Mouse (Mus musculus) heart, postnatal 25 days (tissue): Measurements from ENCODE around the gene Ntrk2. TPM values are rescaled to one million over a fixed set of nuclear protein-coding genes. Genes with fewer than 3 reads are reported as not detected.

ENCODE experiments used
- DNase-seq: peaks from one replicate; pipeline ENCODE4 v3.0.0; 2022; ENCODE audit warnings: low spot score
- intact Hi-C: fragments of 180-260 bp; cut with DNase I; formaldehyde crosslinking; loops from one replicate; pipeline ENCODE4 v1.15.1; 2025
- total RNA-seq, 2 experiments: library from RNA; stranded (reverse); gene quantifications; 2 replicates each; pipeline ENCODE4 v1.2.3; 2021

Gene Ntrk2
- 1 to 10 TPM; 1.2 to 1.4 TPM for total RNA-seq

DNA sequence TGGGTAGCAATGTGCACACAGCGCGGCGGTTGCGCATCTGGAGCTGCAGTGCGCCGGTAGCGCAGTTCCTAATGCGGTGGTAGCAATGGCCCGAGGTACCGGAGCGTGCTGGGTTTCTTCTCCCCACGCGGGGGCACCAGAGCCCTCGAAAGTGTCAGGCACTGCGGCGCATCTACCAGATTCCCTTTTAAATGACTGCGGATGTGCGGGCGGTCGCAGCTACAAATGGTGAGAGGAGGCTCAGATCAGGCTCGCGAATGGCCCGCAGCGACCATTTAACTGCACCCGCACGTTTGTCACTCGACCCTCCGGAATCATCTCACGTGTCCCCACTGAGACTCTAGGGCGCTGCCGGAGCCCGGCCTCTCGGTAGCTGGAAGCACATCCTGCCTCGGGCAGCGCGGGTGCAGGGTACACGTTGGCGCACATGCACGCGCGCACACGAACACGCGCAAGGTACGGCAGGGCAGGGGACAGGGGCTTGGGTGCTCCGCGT, at the start of gene Ntrk2:
Gene Ntrk2, plus strand, starts transcription at position 173 of the 496 bp plus-strand sequence.
- intact Hi-C loops = loop anchor here (1.0 to 10.0 kb wide), 4 partner anchors 162 to 591 kb away; no protein-coding TSS in a partner anchor

DNA sequence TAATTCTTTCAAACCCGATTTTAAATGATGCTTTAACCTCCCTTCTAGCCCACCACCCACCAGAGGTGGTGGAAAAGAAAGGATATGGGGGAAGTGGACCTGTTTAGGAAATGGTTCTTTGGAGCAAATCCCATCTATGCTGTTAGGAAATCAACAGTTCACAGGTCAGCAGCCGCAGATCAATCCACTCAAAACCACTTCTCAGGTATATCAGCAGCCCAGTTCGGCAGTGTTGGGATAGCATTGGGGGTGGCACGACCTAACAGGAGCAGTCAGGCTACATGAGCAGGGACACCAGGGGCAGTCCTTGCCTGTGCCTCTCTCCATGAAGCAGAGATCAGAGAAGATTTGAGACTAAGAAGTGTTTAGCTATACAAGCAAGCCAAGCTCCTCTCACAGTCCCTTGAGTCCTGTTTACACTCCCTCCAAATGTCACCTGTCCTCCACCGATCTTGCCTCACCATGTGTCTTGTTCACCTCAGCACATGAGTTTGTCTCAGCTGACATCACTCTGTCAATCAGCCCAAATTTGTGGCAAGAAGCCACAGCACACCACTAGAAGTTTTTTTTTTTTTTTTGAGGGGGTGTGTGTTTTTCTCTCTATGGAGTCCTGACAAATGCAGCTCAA, 45.3 kb upstream of the Ntrk2 start:
- intact Hi-C loops = no loop called here
- no peak for DNase-seq

More for the DNA sequence above, at the start of gene Ntrk2:
- DNase-seq = peak; percentile 44

DNA sequence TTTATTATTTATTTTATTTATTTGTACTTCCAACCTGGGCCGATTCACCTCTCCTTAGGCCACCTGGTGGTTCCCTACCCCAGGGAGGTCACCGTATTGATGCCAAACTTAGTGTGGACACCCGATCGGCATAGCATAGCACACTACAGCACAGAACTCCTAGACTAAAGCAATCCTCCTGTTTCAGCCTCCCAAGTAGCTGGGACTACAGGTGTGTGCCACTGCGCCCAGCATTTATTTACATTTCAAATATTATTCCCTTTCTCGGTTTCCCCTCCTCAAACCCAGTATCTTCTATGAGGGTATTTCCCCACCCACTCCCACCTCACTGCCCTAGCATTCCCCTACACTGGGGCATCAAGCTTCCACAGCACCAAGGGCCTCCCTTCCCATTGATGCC, 38.1 kb upstream of the Ntrk2 start:
- DNase-seq = no peak
- intact Hi-C loops = no loop called here

DNA sequence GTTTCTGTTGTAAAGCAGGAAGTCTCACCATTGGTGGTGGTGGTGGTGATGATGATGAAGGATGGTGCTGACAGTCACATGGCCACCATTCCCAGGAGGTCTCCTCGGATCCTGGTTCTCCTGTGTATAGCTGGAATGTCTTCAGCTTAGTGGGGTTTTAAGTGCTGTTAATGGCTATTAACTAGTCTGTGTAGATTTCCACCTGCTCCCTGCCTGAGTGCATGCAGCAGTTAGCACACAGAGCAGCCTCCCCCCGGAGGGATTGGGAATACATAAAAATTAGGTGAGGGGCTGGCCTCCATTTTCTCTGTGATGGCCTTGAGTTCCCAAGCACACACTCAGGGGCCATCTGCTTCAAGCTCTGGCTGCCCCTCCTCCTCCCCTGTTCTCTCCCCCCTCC, 36.9 kb upstream of the Ntrk2 start:
- DNase-seq = no peak
- intact Hi-C loops = no loop called here

DNA sequence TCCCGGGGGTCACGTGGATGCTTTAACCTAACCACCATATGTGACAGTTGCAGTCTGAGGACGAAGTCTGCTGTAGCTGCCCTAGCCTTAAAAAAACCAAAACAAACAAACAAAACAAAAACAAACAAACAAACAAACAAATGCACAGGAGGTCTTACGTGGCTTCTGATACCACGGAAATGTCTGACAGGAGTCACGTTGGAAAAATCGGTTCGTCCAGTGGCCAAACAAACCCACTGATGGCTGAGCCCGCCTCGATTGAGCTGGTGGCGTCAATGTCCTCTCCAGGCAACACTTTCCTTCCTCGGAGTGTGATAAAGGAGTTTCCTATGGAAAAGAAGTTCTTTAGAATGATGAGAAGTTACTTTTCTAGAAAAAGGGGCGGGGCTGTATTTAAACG, 27.1 kb upstream of the Ntrk2 start:
- intact Hi-C loops = no loop called here
- no peak for DNase-seq

DNA sequence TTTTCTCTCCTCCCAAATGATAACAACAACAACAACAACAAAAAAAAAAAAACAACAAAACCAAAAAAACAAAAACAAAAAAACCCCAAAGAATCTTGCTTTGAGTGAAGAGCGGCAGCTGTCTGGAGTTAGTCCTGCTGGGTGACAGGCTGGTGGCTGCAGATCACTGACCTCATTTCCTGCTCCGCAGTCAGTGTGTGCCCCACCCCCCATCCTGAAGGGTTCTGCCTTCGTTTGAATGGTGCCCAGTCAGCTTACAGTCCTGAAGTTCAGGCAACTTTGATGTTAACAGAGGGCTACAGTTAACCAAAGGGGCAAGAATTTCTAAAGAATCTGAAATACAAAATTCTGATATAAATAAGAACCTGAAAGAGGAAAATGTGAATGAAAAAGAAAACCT, 19.9 kb upstream of the Ntrk2 start:
- DNase-seq = no peak
- intact Hi-C loops = no loop called here

DNA sequence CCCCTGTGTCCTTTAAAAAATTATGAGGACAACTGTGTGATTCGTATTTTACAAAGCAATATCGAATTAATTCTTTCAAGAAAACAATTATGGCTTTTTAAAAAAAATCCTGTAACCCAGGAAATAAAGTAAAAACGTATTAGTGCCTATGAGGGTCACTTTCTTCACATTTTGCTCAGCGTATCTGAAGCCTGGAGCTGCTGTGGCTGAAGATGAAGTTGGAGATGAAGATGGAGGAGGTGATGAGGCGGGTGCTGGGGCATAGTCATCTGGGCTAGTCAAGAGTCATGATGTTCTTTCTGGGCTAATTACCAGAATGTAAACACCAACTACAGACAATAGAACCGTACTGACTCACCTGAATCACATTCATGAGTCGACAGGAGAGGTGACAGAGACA, 15.6 kb upstream of the Ntrk2 start:
- intact Hi-C loops = no loop called here
- no peak for DNase-seq

DNA sequence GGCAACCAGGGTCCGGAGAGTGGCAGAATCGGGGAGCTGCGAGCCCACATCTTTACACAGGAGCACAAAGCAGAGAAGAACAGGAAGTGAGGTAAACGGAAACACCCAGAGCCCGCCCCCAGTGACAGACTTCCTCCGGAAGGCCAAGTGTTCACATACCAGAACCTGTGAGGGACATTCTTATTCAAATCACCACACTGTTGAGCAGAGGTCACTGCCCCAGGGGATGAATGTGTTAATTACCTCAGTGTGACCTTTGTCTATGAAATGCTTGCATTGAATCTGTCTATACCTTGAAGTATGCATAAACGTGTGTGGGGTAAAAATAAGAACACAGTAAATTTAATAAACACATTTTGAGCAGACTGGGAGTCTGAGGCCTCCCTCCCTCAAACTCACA, 9.0 kb upstream of the Ntrk2 start:
- intact Hi-C loops = no loop called here
- no peak for DNase-seq

DNA sequence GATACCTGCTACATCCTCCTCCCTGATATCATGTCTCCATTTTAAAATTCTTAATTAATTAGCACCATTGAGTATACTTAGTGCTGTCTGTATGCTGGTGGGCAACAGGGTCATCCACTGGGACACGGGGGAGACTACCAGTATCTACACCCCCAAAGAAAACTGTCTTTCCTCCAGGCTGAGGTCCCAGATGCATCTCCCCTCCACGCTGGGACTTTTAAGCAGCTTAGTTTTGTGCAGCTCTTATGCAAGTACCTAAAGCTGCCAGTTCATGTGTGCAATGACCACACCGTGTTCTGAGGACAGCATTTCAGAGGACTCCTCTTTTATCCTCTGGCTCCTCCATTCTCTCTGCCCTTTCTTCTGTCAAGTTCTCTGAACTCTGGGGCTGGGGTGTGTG, 5.1 kb upstream of the Ntrk2 start:
- intact Hi-C loops = loop anchor here (10.0 kb wide), 1 partner anchor 156 kb away; no protein-coding TSS in a partner anchor
- DNase-seq = no peak

DNA sequence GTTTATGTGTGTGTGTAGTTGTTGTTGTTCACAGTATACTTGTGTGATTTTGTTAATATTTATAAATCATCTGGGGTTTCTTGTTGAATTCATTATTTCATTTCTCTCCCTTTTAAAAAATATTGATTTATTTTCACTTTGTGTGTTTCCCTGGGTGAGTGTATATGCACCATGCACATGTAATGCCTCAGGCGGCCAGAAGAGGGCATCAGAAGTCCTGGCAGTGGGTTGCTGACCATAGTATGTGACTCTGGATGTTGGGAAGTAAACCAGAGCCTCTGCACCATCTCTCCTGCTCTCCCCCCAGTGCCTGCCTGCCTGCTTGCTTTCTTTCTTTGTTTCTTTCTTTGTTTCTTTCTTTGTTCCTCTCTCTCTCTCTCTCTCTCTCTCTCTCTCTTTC, 2.5 kb upstream of the Ntrk2 start:
- intact Hi-C loops = loop anchor here (10.0 kb wide), 1 partner anchor 159 kb away; no protein-coding TSS in a partner anchor

DNA sequence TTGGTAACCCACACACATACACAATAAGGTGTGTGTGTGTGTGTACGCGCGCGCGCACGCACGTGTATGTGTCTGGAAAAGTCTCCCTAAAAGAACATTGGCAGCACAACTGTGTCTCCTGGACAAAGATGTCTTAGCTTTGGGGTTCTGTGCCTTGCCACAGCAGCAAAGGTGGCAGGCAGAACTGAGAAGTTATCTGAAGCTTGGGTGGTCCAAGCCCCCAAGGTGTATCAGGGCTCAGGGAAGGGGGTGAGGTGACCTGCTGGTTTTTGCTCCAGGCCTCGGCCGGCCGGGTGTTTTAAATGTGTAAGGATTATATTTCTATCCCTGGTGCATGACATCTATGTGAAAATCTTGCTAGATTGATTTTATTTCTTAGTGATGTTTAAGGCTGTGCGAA, 536 bp upstream of the Ntrk2 start:
- intact Hi-C loops = loop anchor here (1.0 to 10.0 kb wide), 4 partner anchors 161 to 591 kb away; no protein-coding TSS in a partner anchor
- no peak for DNase-seq

More for the DNA sequence above, 2.5 kb upstream of the Ntrk2 start:
- DNase-seq = no peak

DNA sequence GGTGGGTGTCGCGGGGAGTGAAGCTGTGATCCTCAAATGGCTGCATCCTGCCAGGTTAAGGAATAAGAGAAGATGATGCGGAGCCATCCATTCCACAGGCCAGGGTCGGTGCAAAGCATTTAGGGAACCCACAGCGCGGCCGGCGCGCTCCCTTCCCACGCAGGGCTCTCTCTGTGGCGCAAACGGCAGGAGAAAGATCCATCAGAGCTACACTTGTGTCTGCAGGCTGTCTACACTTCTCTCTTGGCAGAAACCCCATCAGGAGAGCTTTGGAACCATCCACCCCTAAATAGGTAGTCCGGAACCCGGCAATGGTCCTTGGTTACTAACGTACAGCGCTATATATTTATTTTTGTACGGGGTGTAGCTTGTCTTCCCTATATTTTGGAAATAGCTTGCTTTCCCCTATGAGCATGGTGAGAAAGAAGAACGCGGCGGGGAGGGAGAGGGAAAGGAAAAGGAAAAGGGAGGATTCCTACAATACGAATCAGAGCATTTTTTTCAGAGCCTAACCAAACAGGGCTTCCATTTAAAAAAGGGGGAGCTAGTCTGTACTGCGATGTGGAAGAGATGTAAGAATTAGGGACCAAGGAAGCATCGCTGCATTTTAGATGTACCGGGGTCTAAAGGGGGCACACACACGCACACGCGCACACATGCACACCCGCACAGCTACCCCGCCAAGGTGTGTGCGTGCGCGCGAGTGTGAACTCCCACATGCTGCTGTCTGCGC, 693 bp downstream of the Ntrk2 start:
- intact Hi-C loops = loop anchor here (1.0 to 10.0 kb wide), 4 partner anchors 162 to 590 kb away; no protein-coding TSS in a partner anchor
- DNase-seq = no peak

DNA sequence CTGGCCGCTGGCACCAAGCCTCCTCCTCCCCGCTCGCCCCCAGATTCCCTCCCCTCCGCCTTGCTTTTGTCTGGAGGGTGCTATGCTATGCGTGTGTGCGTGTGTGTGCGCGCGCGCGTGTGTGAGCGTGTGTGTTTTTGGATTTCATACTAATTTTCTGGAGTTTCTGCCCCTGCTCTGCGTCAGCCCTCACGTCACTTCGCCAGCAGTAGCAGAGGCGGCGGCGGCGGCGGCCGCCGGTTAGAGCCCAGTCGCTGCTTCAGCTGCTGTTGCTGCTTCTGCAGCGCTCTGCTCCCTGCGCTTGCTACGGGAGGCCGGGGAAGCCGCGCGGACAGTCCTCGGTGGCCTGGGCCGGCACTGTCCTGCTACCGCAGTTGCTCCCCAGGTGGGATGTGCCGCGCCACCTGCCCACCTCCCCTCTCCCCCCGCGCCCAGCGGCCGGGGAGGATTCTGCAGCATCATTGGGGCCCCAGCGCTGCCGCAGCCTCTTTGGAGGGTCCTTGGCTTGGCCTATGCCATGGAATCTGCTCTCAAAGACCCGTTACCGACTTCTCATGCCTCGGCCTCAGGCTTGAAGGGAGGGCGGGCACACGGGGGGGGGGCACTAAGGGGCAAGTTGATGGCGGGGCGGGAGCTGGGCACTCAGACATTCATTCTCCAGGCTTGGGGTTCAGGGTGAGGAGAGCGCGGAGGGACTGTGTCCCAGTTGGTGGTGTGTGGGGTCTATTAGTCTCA, 1.4 kb downstream of the Ntrk2 start:
- DNase-seq = no peak
- intact Hi-C loops = loop anchor here (2.0 to 10.0 kb wide), 3 partner anchors 163 to 590 kb away; no protein-coding TSS in a partner anchor

DNA sequence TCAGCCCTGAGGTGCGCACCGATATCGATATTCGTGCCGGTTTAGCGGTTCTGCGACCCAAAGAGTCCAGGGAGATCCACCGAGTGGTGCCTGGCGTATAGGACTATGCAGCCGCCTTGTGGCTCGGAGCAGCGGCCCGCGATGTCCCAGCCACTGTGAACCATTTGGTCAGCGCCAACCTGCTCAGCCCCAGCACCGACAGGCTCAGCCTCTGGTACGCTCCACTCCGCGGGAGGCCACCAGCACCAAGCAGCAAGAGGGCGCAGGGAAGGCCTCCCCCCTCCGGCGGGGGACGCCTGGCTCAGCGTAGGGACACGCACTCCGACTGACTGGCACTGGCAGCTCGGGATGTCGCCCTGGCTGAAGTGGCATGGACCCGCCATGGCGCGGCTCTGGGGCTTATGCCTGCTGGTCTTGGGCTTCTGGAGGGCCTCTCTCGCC, 2.0 kb downstream of the Ntrk2 start:
- intact Hi-C loops = loop anchor here (5.0 to 10.0 kb wide), 2 partner anchors 164 to 589 kb away; no protein-coding TSS in a partner anchor
- DNase-seq = no peak

DNA sequence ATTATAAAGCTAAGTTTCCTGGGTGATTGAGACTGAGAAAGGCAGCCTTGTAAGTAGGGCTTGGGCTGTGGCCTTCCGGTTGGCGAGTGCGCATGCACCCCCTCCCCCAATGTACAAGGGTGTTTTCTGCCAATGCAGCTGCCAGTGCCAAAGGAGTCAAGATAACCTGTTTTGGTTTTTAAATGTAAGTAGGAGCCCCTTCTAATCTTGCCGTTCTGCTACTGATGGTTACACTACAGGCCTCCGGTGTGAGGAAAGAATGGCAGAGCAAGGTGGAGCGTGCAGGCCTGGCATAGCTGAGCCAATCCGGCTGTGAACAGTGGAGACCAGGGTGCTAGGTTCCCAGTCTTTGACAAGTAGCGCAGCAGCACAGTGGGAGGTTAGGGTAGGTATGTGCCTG, 3.6 kb downstream of the Ntrk2 start:
- no peak for DNase-seq
- intact Hi-C loops = loop anchor here (5.0 to 10.0 kb wide), 2 partner anchors 165 to 587 kb away; no protein-coding TSS in a partner anchor

DNA sequence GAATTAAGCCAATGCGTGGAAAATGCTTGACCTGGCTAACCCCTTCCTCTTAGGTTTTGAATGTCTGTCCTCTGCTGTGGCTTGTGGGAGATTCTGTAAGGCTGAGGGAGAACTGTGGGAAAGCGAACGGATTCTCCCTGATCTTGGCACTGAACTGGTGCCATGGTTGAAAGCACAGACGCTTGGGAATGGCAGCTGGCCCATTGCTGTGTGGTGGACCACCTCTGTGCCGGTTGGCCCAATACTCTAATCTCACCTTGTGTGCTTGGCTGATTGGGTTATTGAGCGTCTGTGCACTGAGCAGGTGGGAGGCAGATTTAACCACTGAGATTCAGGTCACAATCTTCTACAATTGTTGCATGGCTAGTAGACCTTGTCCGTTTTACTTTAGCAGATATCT, 18.4 kb downstream of the Ntrk2 start:
- no peak for DNase-seq
- intact Hi-C loops = no loop called here

DNA sequence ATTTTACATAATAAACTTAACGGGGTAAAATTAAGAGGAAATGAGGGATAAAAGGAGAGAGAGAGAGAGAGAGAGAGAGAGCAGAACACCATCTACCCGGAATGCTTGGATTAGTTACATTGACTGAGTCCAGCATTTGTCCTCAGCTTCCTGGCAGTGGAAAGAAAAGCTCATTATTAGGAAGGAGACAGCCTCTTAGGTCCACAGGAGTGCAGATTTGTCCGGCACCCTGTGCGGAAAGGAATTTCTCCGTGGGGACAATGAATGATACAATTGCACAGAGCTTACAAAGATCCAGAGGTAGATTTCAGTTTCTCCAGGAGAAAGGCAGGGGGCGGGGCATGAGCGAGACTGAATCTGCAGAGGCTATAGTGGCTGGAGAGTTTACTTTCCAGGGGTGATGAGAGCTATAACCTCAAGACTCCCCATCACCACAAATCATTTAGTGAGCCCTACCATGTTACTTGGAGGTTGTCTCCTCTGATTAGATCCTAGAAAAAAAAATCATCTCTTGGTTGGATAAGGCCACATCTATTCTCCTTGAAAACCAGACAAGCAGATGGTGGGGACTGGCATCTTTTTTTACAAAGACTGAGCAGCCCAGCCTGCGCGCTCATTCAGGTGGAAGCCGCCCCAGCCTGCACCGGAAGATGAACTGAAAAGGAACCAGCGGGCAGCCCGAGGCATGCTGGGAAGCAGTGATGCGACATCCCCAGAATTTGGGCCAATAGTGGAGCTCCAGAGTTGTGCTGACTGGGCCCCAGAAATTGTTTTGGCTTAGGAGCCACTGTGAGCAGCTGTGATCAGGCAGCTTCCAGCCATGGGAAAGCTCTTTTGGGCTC, 20.2 kb downstream of the Ntrk2 start:
- no peak for DNase-seq
- intact Hi-C loops = no loop called here

DNA sequence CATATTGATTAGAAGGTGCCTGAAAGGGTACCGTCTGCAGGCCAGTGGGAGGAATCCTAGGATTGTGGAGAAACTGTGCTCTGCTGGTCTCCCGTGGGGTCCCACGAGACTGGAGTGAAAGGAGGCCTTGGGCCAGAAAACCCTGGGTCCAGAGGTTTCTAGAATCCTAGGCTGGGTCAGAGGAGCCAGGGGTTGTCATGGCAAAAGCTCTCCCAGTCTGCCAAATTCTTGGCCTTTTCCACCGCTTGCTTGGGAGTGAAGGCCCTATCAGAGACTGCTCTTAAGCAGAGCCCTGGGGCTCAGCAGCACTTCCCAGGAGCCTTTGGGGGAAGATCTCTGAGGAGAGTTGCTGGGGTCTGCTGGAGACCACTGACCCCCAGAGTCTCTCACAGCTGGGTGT, 25.6 kb downstream of the Ntrk2 start:
- no peak for DNase-seq

DNA sequence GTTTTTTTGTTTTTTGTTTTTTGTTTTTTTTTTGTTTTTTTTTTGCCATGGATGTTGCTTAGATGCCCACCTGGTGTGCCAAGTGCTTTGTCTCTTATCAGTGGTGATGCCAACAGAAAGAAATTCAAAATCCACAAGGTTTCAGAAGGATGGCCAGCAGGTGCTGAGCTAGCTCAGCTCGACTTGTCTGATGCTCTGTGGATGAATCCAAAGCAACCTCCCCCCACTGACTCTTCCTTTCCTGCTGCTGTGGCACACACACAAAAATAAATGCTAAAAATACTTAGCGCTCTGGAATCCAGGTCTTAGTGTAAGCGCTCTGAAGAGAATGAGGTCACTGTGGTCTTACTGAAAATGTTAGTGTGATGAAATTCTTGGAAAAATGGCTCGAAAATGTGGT, 28.4 kb downstream of the Ntrk2 start:
- intact Hi-C loops = no loop called here
- DNase-seq = no peak

More for the DNA sequence above, 25.6 kb downstream of the Ntrk2 start:
- intact Hi-C loops = no loop called here
